Mouse (Mus musculus) forebrain, embryonic 14.5 days (tissue): ENCODE results near the gene Ehbp1. TPM values are rescaled to one million over a fixed set of nuclear protein-coding genes. Genes with fewer than 3 reads are reported as not detected.

ENCODE experiments used
- ATAC-seq: fragments of 200-750 bp; cut with Nextera tagmentation; 2 replicates; pipeline ENCODE4 v1.8.0; 2017; ENCODE audit warnings: mild to moderate bottlenecking, moderate library complexity
- DNase-seq: peaks from one replicate; pipeline ENCODE4 v3.0.0-alpha.2; 2015; ENCODE audit warnings: low spot score
- H3K27ac ChIP-seq: fragments of 300-500 bp; sonication (generic); 2 replicates; pipeline ENCODE4 v1.5.1; 2014; ENCODE audit warnings: low read depth, mild to moderate bottlenecking, control low read depth, low read length, moderate library complexity
- H3K27me3 ChIP-seq: fragments of 300-500 bp; sonication (generic); replicated peaks from 2 replicates; pipeline ENCODE4 v1.6.1; 2014; ENCODE audit warnings: low read length, control low read depth, mixed read lengths; ENCODE audit not compliant: control insufficient read depth, insufficient read depth
- H3K36me3 ChIP-seq: fragments of 300-500 bp; sonication (generic); 2 replicates; pipeline ENCODE4 v1.6.1; 2014; ENCODE audit warnings: low read length, control low read depth; ENCODE audit not compliant: control insufficient read depth, insufficient read depth
- H3K4me1 ChIP-seq: fragments of 300-500 bp; sonication (generic); 2 replicates; pipeline ENCODE4 v1.6.1; 2014; ENCODE audit warnings: antibody characterized with exemption, low read length, control low read depth; ENCODE audit not compliant: control insufficient read depth, insufficient read depth
- H3K4me2 ChIP-seq: fragments of 300-500 bp; sonication (generic); 2 replicates; pipeline ENCODE4 v1.6.1; 2014; ENCODE audit warnings: mild to moderate bottlenecking, control low read depth, low read length
- H3K4me3 ChIP-seq: fragments of 300-500 bp; sonication (generic); 2 replicates; pipeline ENCODE4 v1.5.1; 2014; ENCODE audit warnings: low read depth, low read length, control low read depth
- H3K9ac ChIP-seq: fragments of 300-500 bp; sonication (generic); 2 replicates; pipeline ENCODE4 v1.6.1; 2014; ENCODE audit warnings: mild to moderate bottlenecking, low read length, control low read depth, moderate library complexity
- H3K9me3 ChIP-seq: fragments of 300-500 bp; sonication (generic); replicated peaks from 2 replicates; pipeline ENCODE4 v1.6.1; 2016; ENCODE audit warnings: low read length, control low read depth, mixed read lengths; ENCODE audit not compliant: control insufficient read depth
- WGBS: fragments of 180-500 bp; shearing (Covaris S2); extraction: QIAGEN DNeasy Blood & Tissue Kit; methylation state at CpG from one replicate; pipeline ENCODE4 v1.1.7; 2014; 5-methylcytosine and 5-hydroxymethylcytosine counted together
- polyA plus RNA-seq: library from polyadenylated mRNA; unstranded; fragments of >200 nt; fragmentation: Nextera tagmentation; extraction: Ambion mirVana; gene quantifications from 2 replicates; pipeline ENCODE4 v1.2.1, GENCODE M21; 2014

Ehbp1 gene
- 17.1 and 20.4 TPM in 2 replicates for polyA plus RNA-seq

DNA sequence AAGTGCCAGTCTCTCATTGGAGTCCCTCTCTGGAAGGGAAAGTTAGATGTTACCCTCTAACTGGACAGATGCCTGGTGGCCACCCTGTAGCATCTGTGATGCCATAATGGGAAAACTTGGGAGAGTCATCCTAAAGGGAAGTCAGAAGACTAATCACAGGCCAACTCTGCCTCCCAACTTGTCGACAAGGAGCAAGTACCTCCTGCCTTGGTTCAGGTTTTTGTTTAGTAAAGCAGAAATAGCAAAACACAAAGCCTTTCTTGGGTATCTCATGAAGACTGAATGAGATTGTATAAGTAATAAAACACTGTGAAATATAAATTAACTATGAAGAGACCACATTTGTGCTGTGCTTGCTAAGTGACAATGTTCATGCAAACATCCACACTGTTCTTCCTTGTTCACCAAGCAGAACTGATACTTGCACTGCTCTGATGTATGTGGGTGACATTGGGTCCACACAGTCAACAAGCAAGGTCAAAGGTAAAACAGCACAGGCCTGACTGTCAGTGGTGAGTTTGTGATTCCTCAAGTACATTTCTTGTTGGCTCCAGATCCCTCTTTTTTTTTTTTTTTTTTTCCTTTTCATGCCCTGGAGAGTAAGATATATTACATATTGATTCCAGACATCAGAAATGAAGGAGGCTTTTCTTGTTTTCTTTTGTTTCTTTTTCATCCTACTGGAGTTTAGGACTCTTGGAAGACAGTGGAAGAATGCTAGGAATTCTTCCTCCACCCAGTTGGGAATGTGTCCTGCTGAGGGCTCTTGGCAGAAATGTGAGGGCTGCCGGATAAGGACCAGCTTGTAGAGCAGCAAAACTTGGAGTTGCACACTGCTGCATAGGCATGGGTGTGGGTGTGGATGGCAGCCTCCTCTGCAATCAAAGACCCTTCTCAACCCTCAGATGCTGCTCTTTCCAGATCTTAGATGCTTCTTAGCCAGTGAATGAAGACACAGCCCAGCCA lies at the start of gene Ehbp1:
Gene Ehbp1, minus strand, starts transcription at position 51 of the 966 bp plus-strand sequence.
- peaks cover 2% of the 10 kb centered on the region; the same call in 1 of the 2 replicates for H3K4me1 ChIP-seq
- no peaks in the 10 kb centered on the region for H3K36me3 ChIP-seq
- H3K9me3 ChIP-seq: no peaks in the 10 kb centered on the region
- 78% methylated on average over 2 of the region's 2 CpGs for WGBS
- no peak for DNase-seq
- no peak within 1 kb of the TSS for H3K4me3 ChIP-seq
- no peak for ATAC-seq
- H3K9ac ChIP-seq: no peak within 1 kb of the TSS
- H3K4me2 ChIP-seq: no peak within 1 kb of the TSS
- H3K27me3 ChIP-seq: no peaks in the 10 kb centered on the region
- no peak within 1 kb of the TSS for H3K27ac ChIP-seq

GRCm38 (mm10) chr11:22387472-22388098 lies 45.5 kb upstream of the Ehbp1 start:
- H3K9ac ChIP-seq: no peak overlapping the region
- no peaks in the 10 kb centered on the region for H3K36me3 ChIP-seq
- no peaks in the 10 kb centered on the region for H3K4me1 ChIP-seq
- H3K4me2 ChIP-seq: no peak overlapping the region
- H3K27me3 ChIP-seq: no peaks in the 10 kb centered on the region
- 92% methylated on average over 6 of the region's 6 CpGs for WGBS
- no peaks in the 10 kb centered on the region for H3K9me3 ChIP-seq
- H3K27ac ChIP-seq: no peak overlapping the region
- DNase-seq (no peak), ATAC-seq (no peak)
- no peak overlapping the region for H3K4me3 ChIP-seq

DNA sequence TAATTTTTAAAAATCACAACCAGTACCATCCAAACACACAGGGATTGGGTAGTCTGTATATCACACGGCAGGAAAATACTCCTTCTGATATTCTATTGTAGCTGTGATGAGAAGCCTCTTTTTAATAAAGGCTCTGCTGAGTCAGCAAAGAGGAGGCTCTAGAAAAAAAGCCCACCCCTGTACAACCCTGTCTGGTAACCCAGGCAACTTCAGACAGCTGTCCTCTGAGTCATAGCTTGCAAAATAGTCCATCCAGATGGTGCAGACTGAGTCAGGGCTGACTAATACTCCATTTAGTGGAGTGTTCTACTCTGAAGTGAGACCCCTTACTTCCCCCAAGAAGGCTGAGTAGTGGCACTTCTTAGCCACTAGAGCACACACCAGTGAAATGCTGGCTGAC lies 41.4 kb upstream of the Ehbp1 start:
- DNase-seq (no peak), ATAC-seq (no peak)
- Histone ChIP-seq H3K36me3 (no peaks in the 10 kb centered on the region), H3K9me3 (no peaks in the 10 kb centered on the region), H3K27me3 (no peaks in the 10 kb centered on the region), H3K27ac (no peak overlapping the region), H3K4me1 (no peaks in the 10 kb centered on the region), H3K4me3 (no peak overlapping the region), H3K4me2 (no peak overlapping the region), H3K9ac (no peak overlapping the region)
- 88% methylated on average over 1 of the region's 1 CpGs for WGBS

GRCm38 (mm10) chr11:22374811-22375210 lies 32.7 kb upstream of the Ehbp1 start:
- 72% methylated on average over 2 of the region's 2 CpGs for WGBS

DNA sequence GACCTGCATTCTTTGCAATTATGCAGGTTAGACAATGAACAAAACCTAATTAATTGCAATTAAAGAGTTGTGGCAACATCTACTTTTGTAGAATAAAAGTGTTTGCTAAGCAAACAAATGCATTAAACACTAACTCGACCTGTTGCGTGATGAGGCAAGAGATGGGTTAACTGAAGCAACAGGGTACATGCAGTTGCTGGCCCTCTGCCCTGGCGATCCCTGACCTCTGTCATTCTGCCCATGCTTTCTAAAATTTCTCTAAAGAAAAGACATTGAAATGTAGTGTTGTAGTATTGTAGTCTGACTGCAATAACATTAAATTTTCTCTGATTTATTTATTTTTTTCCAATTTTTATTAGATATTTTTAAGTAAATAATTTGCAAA lies 31.2 kb upstream of the Ehbp1 start:
- Histone ChIP-seq H3K9ac (no peak overlapping the region), H3K4me1 (no peaks in the 10 kb centered on the region), H3K4me3 (no peak overlapping the region), H3K27ac (no peak overlapping the region), H3K9me3 (no peaks in the 10 kb centered on the region), H3K27me3 (no peaks in the 10 kb centered on the region), H3K4me2 (no peak overlapping the region), H3K36me3 (no peaks in the 10 kb centered on the region)
- 79% methylated on average over 3 of the region's 3 CpGs for WGBS
- no peak for ATAC-seq
- no peak for DNase-seq

More at GRCm38 (mm10) chr11:22374811-22375210, 32.7 kb upstream of the Ehbp1 start:
- Histone ChIP-seq H3K9me3 (no peaks in the 10 kb centered on the region), H3K4me1 (no peaks in the 10 kb centered on the region), H3K36me3 (no peaks in the 10 kb centered on the region), H3K9ac (no peak overlapping the region), H3K4me2 (no peak overlapping the region), H3K27me3 (no peaks in the 10 kb centered on the region), H3K27ac (no peak overlapping the region), H3K4me3 (no peak overlapping the region)
- DNase-seq (no peak), ATAC-seq (no peak)

DNA sequence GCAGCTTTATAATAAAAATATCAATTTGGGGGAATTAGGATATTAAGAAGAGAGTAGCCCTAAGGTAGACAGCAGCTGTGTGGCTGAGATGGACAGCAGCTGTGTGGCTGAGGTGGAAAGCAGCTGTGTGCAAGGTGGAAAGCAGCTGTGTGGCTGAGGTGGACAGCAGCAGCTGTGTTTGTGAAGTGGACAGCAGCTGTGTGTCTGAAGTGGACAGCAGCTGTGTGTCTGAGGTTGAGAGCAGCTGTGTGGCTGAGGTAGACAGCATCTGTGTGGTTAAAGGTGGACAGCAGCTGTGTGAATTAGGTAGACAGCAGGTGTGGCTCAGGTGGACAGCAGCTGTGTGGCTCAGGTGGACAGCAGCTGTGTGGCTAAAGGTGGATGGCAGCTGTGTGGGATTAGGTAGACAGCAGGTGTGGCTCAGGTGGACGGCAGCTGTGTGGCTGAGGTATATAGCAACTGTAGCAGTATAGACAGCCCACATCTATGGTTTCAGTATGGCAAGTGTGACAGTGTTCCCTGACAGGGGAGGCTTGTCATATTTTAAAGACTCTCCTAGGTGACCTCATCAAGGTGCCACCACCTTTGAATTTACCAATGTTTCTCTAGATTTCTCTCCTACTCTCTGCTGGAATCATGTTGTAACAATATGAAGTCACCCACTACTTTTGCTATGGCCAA lies 30.7 kb upstream of the Ehbp1 start:
- DNase-seq (no peak), ATAC-seq (no peak)
- Histone ChIP-seq H3K36me3 (no peaks in the 10 kb centered on the region), H3K4me2 (no peak overlapping the region), H3K27ac (no peak overlapping the region), H3K4me3 (no peak overlapping the region), H3K27me3 (no peaks in the 10 kb centered on the region), H3K4me1 (no peaks in the 10 kb centered on the region), H3K9me3 (no peaks in the 10 kb centered on the region), H3K9ac (no peak overlapping the region)
- WGBS: 90% methylated on average over 1 of the region's 1 CpGs

GRCm38 (mm10) chr11:22369841-22370240 lies 27.7 kb upstream of the Ehbp1 start:
- ATAC-seq: no peak

DNA sequence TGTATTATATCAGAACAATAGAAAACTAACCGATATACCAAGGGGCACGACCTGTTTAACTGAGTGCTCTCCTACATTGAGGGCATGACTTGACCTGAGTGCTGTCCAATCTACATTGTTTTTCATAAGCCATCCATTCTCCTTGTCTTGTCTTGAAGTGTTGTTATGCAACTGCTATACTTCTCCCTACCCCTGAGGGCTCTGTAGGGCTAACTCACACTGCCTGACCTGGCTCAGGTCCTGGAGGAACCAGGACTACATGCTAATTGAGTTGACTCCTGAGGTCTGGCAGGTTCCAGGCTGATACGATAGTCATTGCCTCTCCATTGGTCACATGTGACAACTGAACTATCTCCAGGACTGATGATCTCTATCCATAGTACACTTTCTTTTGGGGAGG lies 26.5 kb upstream of the Ehbp1 start:
- Histone ChIP-seq H3K4me1 (no peaks in the 10 kb centered on the region), H3K9ac (no peak overlapping the region), H3K4me2 (no peak overlapping the region), H3K27ac (no peak overlapping the region), H3K27me3 (no peaks in the 10 kb centered on the region), H3K36me3 (no peaks in the 10 kb centered on the region), H3K9me3 (no peaks in the 10 kb centered on the region), H3K4me3 (no peak overlapping the region)
- WGBS: 90% methylated on average over 3 of the region's 3 CpGs
- DNase-seq (no peak), ATAC-seq (no peak)

More at GRCm38 (mm10) chr11:22369841-22370240, 27.7 kb upstream of the Ehbp1 start:
- H3K4me2 ChIP-seq: no peak overlapping the region
- 83% methylated on average over 2 of the region's 2 CpGs for WGBS
- no peak overlapping the region for H3K9ac ChIP-seq
- no peak for DNase-seq
- no peaks in the 10 kb centered on the region for H3K36me3 ChIP-seq
- no peak overlapping the region for H3K4me3 ChIP-seq
- H3K27ac ChIP-seq: no peak overlapping the region
- no peaks in the 10 kb centered on the region for H3K27me3 ChIP-seq
- no peaks in the 10 kb centered on the region for H3K4me1 ChIP-seq
- H3K9me3 ChIP-seq: no peaks in the 10 kb centered on the region
